Mouse (Mus musculus) neural tube, embryonic 14.5 days (tissue): ENCODE results near the gene Dhfr. TPM values are rescaled to one million over a fixed set of nuclear protein-coding genes. Genes with fewer than 3 reads are reported as not detected.

ENCODE experiments used
- ATAC-seq: fragments of 200-750 bp; cut with Nextera tagmentation; 2 replicates; pipeline ENCODE4 v1.8.0; 2017; ENCODE audit warnings: low read depth, mild to moderate bottlenecking, moderate TSS enrichment, moderate library complexity
- H3K27ac ChIP-seq: fragments of 300-500 bp; sonication (generic); 2 replicates; pipeline ENCODE4 v1.5.1; 2014; ENCODE audit warnings: low read depth, mild to moderate bottlenecking, control low read depth, low read length, moderate library complexity, mixed read lengths
- H3K27me3 ChIP-seq: fragments of 300-500 bp; sonication (generic); 2 replicates; pipeline ENCODE4 v1.6.1; 2014; ENCODE audit warnings: low read length; ENCODE audit not compliant: control insufficient read depth, insufficient read depth
- H3K36me3 ChIP-seq: fragments of 300-500 bp; sonication (generic); 2 replicates; pipeline ENCODE4 v1.6.1; 2014; ENCODE audit warnings: low read length, mixed read lengths; ENCODE audit not compliant: control insufficient read depth, insufficient read depth
- H3K4me1 ChIP-seq: fragments of 300-500 bp; sonication (generic); 2 replicates; pipeline ENCODE4 v1.6.1; 2014; ENCODE audit warnings: low read length; ENCODE audit not compliant: control insufficient read depth, insufficient read depth
- H3K4me2 ChIP-seq: fragments of 300-500 bp; sonication (generic); 2 replicates; pipeline ENCODE4 v1.6.1; 2014; ENCODE audit warnings: mild to moderate bottlenecking, low read depth, low read length, control low read depth
- H3K4me3 ChIP-seq: fragments of 300-500 bp; sonication (generic); 2 replicates; pipeline ENCODE4 v1.5.1; 2014; ENCODE audit warnings: low read depth, low read length, control low read depth, mixed read lengths
- H3K9ac ChIP-seq: fragments of 300-500 bp; sonication (generic); replicated peaks from 2 replicates; pipeline ENCODE4 v1.6.1; 2014; ENCODE audit warnings: low read depth, mild to moderate bottlenecking, control low read depth, low read length, mixed read lengths
- H3K9me3 ChIP-seq: fragments of 300-500 bp; sonication (generic); 2 replicates; pipeline ENCODE4 v1.6.1; 2016; ENCODE audit warnings: low read length; ENCODE audit not compliant: control insufficient read depth
- WGBS: fragments of 180-500 bp; shearing (Covaris S2); extraction: QIAGEN DNeasy Blood & Tissue Kit; methylation state at CpG from one replicate; pipeline ENCODE4 v1.1.7; 2014; 5-methylcytosine and 5-hydroxymethylcytosine counted together
- polyA plus RNA-seq: library from polyadenylated mRNA; unstranded; fragments of >200 nt; fragmentation: Nextera tagmentation; extraction: Ambion mirVana; gene quantifications from 2 replicates; pipeline ENCODE4 v1.2.1, GENCODE M21; 2014

Gene Dhfr
- polyA plus RNA-seq, 1 experiment from 2014 or later: 3.2 TPM

GRCm38 (mm10) chr13:92410486-92410885, 56.0 kb downstream of the Dhfr start:
- Histone ChIP-seq H3K4me3 (no peak overlapping the region), H3K27me3 (no peaks in the 10 kb centered on the region), H3K9ac (no peak overlapping the region), H3K4me2 (no peak overlapping the region), H3K36me3 (no peaks in the 10 kb centered on the region), H3K9me3 (no peaks in the 10 kb centered on the region), H3K4me1 (no peaks in the 10 kb centered on the region), H3K27ac (no peak overlapping the region)
- WGBS: 78% methylated on average over 2 of the region's 2 CpGs
- no peak for ATAC-seq

DNA sequence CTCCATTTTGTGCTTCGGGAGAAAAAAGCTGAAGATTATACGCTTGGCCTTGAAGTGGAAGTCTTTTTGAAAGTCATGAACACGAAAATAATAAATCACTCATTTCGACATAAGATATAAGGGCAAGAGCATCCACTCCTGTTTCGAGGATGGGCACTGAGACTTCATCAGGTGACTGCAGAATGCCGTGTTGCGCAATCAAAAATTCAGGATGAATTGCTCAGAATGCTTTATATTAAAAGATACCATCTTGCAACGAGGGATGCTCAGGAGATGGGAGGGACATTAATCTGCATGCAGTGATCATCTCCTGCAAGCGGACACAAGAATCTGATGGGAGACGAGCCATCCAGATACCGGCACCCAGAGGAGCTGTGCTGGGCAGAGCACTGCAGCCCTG, 65.1 kb downstream of the Dhfr start:
- no peaks in the 10 kb centered on the region for H3K36me3 ChIP-seq
- no peak for ATAC-seq

GRCm38 (mm10) chr13:92423711-92424110, 69.2 kb downstream of the Dhfr start:
- no peaks in the 10 kb centered on the region for H3K4me1 ChIP-seq
- peaks cover 18% of the 10 kb centered on the region for H3K27me3 ChIP-seq
- no peaks in the 10 kb centered on the region for H3K9me3 ChIP-seq
- no peak overlapping the region for H3K27ac ChIP-seq
- H3K9ac ChIP-seq: no peak overlapping the region
- H3K36me3 ChIP-seq: no peaks in the 10 kb centered on the region
- ATAC-seq: no peak
- no peak overlapping the region for H3K4me3 ChIP-seq
- no peak overlapping the region for H3K4me2 ChIP-seq
- 58% methylated on average over 3 of the region's 3 CpGs for WGBS

More for the DNA sequence above, 65.1 kb downstream of the Dhfr start:
- Histone ChIP-seq H3K9me3 (no peaks in the 10 kb centered on the region), H3K4me3 (no peak overlapping the region), H3K4me2 (no peak overlapping the region), H3K27me3 (peaks cover 3% of the 10 kb centered on the region; the same call in 1 of the 2 replicates), H3K27ac (no peak overlapping the region), H3K4me1 (no peaks in the 10 kb centered on the region), H3K9ac (no peak overlapping the region)
- 86% methylated on average over 11 of the region's 11 CpGs for WGBS

GRCm38 (mm10) chr13:92425758-92426264, 71.3 kb downstream of the Dhfr start, which contains the start of gene Ankrd34b:
Ankrd34b (plus strand) TSS chr13:92425896.
- Histone ChIP-seq H3K27me3 (peaks cover 18% of the 10 kb centered on the region), H3K27ac (no peak within 1 kb of the TSS), H3K36me3 (no peaks in the 10 kb centered on the region), H3K9ac (peak within 1 kb of the TSS; percentile 62), H3K9me3 (no peaks in the 10 kb centered on the region), H3K4me1 (no peaks in the 10 kb centered on the region), H3K4me2 (peak within 1 kb of the TSS; percentile 94), H3K4me3 (peak within 1 kb of the TSS; percentile 74)
- ATAC-seq: peak; percentile 91
- WGBS: under 1% methylated on average over 50 of the region's 54 CpGs

- H3K4me1 ChIP-seq: no peaks in the 10 kb centered on the region
- H3K4me2 ChIP-seq: peak overlapping the region; percentile 94
- ATAC-seq: peak; percentile 74
- H3K9me3 ChIP-seq: no peaks in the 10 kb centered on the region
- peak overlapping the region; percentile 74 for H3K4me3 ChIP-seq
- H3K36me3 ChIP-seq: no peaks in the 10 kb centered on the region
- peak overlapping the region; percentile 62 for H3K9ac ChIP-seq
- WGBS: 0% methylated on average over 60 of the region's 92 CpGs
- H3K27me3 ChIP-seq: peaks cover 18% of the 10 kb centered on the region
- no peak overlapping the region for H3K27ac ChIP-seq
These were observed 71.9 kb downstream of the Dhfr start for GRCm38 (mm10) chr13:92426294-92427051.

- Histone ChIP-seq H3K9ac (peak overlapping the region; percentile 62; the same call in 1 of the 2 replicates), H3K9me3 (no peaks in the 10 kb centered on the region), H3K36me3 (no peaks in the 10 kb centered on the region), H3K4me1 (no peaks in the 10 kb centered on the region), H3K27me3 (peaks cover 18% of the 10 kb centered on the region), H3K4me2 (peak overlapping the region; percentile 94), H3K27ac (no peak overlapping the region), H3K4me3 (peak overlapping the region; percentile 74)
- 47% methylated on average over 4 of the region's 4 CpGs for WGBS
- ATAC-seq: no peak
These were observed 72.9 kb downstream of the Dhfr start for GRCm38 (mm10) chr13:92427351-92427855.

Other genes starting within 250 kb of the Dhfr start
- 4.3 and 8.7 TPM in 2 replicates for gene Rasgrf2, start 223.1 kb upstream of the Dhfr start, polyA plus RNA-seq
- 1.4 and 1.7 TPM in 2 replicates for gene Gm20379, start 48.7 kb upstream of the Dhfr start, polyA plus RNA-seq
- gene Msh3, start 277 bp downstream of the Dhfr start, polyA plus RNA-seq: 34.7 and 35.1 TPM in 2 replicates
- gene Ankrd34b, start 71.2 kb downstream of the Dhfr start, polyA plus RNA-seq: 2.5 and 4.6 TPM in 2 replicates
- gene Fam151b, start 129.3 kb downstream of the Dhfr start, polyA plus RNA-seq: 0.22 and 0.47 TPM in 2 replicates
- gene Zfyve16, start 176.1 kb downstream of the Dhfr start, polyA plus RNA-seq: 13.7 and 16.8 TPM in 2 replicates
- not detected in 2 replicates for gene Spz1, start 221.4 kb downstream of the Dhfr start, polyA plus RNA-seq